Mouse (Mus musculus) heart, embryonic 15.5 days (tissue): ENCODE measurements around the gene Gm21954. TPM values are rescaled to one million over a fixed set of nuclear protein-coding genes. Genes with fewer than 3 reads are reported as not detected.

Experiments used
- ATAC-seq: fragments of 200-750 bp; cut with Nextera tagmentation; replicated peaks from 2 replicates; pipeline ENCODE4 v1.8.0; 2017; ENCODE audit warnings: low read depth, moderate TSS enrichment; ENCODE audit not compliant: insufficient number of reproducible peaks, insufficient read depth, low FRiP score
- H3K27ac ChIP-seq: fragments of 300-500 bp; sonication (generic); 2 replicates; pipeline ENCODE4 v1.5.1; 2015; ENCODE audit warnings: mild to moderate bottlenecking, inconsistent platforms
- H3K27me3 ChIP-seq: fragments of 300-500 bp; sonication (generic); 2 replicates; pipeline ENCODE4 v1.6.1; 2015; ENCODE audit warnings: inconsistent platforms
- H3K36me3 ChIP-seq: fragments of 300-500 bp; sonication (generic); 2 replicates; pipeline ENCODE4 v1.6.1; 2015; ENCODE audit warnings: mild to moderate bottlenecking, inconsistent platforms
- H3K4me1 ChIP-seq: fragments of 300-500 bp; sonication (generic); replicated peaks from 2 replicates; pipeline ENCODE4 v1.6.1; 2015; ENCODE audit warnings: inconsistent platforms
- H3K4me2 ChIP-seq: fragments of 300-500 bp; sonication (generic); 2 replicates; pipeline ENCODE4 v1.6.1; 2015; ENCODE audit warnings: inconsistent platforms, mild to moderate bottlenecking, moderate library complexity
- H3K4me3 ChIP-seq: fragments of 300-500 bp; sonication (generic); 2 replicates; pipeline ENCODE4 v1.5.1; 2015; ENCODE audit warnings: mild to moderate bottlenecking, inconsistent platforms
- H3K9ac ChIP-seq: fragments of 300-500 bp; sonication (generic); 2 replicates; pipeline ENCODE4 v1.6.1; 2015; ENCODE audit warnings: mild to moderate bottlenecking, inconsistent platforms
- H3K9me3 ChIP-seq: fragments of 300-500 bp; sonication (generic); replicated peaks from 2 replicates; pipeline ENCODE4 v1.6.1; 2016; ENCODE audit warnings: inconsistent platforms
- WGBS: fragments of 180-500 bp; shearing (Covaris S2); methylation state at CpG from one replicate; pipeline ENCODE4 v1.1.7; 2015; ENCODE audit warnings: mixed read lengths; 5-methylcytosine and 5-hydroxymethylcytosine counted together
- polyA plus RNA-seq: library from polyadenylated mRNA; unstranded; fragments of >200 nt; fragmentation: Nextera tagmentation; extraction: Ambion mirVana; gene quantifications from 2 replicates; pipeline ENCODE4 v1.2.1, GENCODE M21; 2015

The Gm21954 gene
- polyA plus RNA-seq, 1 experiment from 2014 or later = not detected

DNA sequence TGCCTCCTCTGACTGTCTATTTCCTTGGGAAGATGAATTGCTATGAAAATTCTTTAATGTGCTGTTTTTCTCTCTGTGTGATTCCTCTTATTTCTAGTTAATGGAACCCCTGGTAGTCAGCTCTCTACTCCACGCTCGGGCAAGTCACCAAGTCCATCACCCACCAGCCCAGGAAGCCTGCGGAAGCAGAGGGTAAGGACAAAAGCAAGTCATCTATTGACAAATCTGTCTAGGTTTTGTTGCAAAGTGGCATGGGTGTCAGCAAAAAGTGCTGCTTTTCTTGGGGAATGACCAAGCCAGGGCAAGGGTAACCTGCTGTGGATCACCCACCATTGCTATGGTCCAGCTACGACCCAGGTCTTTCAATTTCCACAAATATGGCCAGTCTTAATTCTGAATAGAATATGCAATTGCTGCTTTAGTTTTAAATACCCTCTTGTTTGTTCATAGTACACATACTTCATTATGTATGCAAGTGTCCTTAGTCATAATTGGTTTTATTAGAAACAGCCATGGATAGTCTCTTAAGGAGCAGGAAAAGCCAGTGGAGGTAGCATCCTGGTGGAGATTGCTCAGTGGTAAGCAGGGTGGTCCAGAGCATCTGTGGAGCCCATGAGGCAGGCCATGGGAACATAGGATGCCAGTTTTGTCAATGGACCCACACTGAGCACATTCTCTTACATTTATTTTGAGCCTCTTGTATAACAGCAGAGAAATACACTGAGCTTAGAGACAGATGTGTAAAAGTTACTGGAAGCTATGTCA is 8.9 kb downstream of the Gm21954 start:
- Histone ChIP-seq H3K9ac (no peak overlapping the region), H3K4me3 (no peak overlapping the region), H3K36me3 (no peaks in the 10 kb centered on the region), H3K4me1 (peaks cover 7% of the 10 kb centered on the region; the same call in 1 of the 2 replicates), H3K9me3 (no peaks in the 10 kb centered on the region), H3K27me3 (no peaks in the 10 kb centered on the region), H3K4me2 (no peak overlapping the region), H3K27ac (no peak overlapping the region)
- ATAC-seq = no peak
- WGBS = 90% methylated on average over 4 of the region's 4 CpGs

DNA sequence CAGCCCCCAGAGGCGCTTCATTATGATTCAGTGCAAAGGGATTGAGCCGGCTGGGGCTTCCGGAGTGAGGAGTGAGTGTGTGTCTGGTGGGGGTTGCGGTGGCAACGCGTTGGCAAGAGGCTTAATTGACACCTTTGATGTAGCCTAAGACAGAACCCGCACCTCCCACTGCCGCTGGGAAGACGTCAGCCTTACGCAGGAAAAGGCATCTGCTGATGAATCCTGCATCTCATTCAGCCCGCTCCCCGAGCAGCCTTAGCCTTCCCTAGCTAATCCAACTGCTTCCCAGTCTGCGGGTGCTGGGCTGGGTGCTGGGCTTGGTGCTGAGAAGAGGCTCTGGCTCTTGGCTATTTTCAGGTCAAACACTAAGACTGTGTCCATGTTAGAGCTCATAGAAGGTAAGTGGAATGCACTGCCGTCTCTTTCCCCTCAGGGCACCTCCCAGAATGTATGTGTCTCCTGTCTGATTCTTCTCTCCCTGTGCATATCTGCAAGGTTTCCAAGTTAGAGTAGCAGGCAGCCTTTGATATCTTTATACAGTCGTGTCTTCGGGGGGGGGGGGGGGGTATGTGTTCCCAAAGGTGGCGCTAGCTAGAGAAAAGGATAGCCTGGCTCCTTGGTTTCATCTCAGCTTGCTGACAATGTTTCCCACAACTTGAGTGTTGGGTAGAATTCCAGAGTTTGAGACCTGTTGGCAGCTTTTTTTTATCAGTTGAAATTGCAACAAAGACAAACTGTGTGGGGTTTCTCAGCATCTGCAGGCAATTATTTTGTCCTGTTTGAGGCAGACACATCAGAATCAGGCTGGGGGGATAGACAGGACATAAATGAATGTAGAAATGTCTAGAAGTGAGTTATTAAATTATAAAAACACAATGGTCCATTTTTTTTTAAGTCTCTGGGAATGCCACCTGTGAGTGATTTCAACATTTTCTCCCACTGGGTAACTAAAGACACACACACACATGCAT is 10.0 kb downstream of the Gm21954 start:
- Histone ChIP-seq H3K4me2 (peak overlapping the region; percentile 68), H3K36me3 (no peaks in the 10 kb centered on the region), H3K4me1 (peaks cover 7% of the 10 kb centered on the region; the same call in 1 of the 2 replicates), H3K27ac (no peak overlapping the region), H3K9me3 (no peaks in the 10 kb centered on the region), H3K27me3 (no peaks in the 10 kb centered on the region), H3K4me3 (peak overlapping the region; percentile 35), H3K9ac (peak overlapping the region; percentile 40; the same call in 1 of the 2 replicates)
- ATAC-seq = peak; percentile 22; the same call in 1 of the 2 replicates
- WGBS = 1% methylated on average over 17 of the region's 17 CpGs

GRCm38 (mm10) chr3:55461092-55461491 is 10.9 kb downstream of the Gm21954 start:
- H3K4me2 ChIP-seq = peak overlapping the region; percentile 68
- 66% methylated on average over 3 of the region's 3 CpGs for WGBS
- ATAC-seq = no peak
- H3K4me3 ChIP-seq = no peak overlapping the region
- H3K4me1 ChIP-seq = peaks cover 7% of the 10 kb centered on the region; the same call in 1 of the 2 replicates
- no peak overlapping the region for H3K9ac ChIP-seq
- H3K27me3 ChIP-seq = no peaks in the 10 kb centered on the region
- H3K27ac ChIP-seq = no peak overlapping the region
- no peaks in the 10 kb centered on the region for H3K36me3 ChIP-seq
- no peaks in the 10 kb centered on the region for H3K9me3 ChIP-seq

DNA sequence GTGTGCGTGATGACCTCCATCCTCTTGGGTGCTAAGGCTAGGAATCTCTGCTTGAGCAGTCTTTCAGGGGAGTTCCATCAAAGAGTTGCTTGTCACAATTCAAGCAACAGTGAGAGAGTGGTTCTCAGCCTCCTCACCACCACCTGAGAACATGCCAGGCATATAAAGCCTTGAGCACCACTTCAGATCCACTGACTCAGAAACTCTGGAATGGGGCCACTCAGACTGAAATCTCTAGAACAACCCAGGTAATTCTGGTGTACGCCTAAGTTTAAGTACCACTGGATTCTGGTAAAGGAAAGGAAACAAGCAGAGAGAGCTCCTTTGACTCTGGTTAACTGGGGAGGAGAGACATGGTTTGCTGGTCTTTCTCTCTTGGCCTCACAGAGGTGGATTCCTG is 19.5 kb downstream of the Gm21954 start:
- H3K9ac ChIP-seq = no peak overlapping the region
- no peaks in the 10 kb centered on the region for H3K9me3 ChIP-seq
- no peak overlapping the region for H3K4me3 ChIP-seq
- no peaks in the 10 kb centered on the region for H3K4me1 ChIP-seq
- 93% methylated on average over 2 of the region's 2 CpGs for WGBS
- no peaks in the 10 kb centered on the region for H3K36me3 ChIP-seq
- H3K4me2 ChIP-seq = no peak overlapping the region
- ATAC-seq = no peak
- no peak overlapping the region for H3K27ac ChIP-seq
- no peaks in the 10 kb centered on the region for H3K27me3 ChIP-seq

DNA sequence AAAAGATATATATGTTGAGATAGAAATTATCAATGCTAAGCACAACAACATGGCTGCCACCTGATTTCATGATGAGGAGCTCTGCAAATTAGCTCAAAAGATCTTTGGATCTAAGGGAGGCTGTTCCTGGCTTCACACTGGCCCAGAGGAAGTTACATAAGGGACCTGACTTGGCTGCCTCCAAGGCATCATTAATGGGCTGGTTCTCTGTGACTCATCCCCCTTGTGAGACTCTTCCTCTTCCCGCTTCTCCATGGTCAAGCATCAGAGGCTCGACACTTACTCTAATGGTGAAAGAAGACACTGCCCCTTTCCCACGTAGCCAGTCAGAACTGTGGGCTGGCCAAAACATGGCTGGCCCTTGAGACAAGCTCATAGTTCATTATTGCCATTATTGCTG is 20.1 kb downstream of the Gm21954 start:
- no peak overlapping the region for H3K27ac ChIP-seq
- H3K27me3 ChIP-seq = no peaks in the 10 kb centered on the region
- 76% methylated on average over 3 of the region's 3 CpGs for WGBS
- H3K4me1 ChIP-seq = no peaks in the 10 kb centered on the region
- H3K4me2 ChIP-seq = no peak overlapping the region
- no peaks in the 10 kb centered on the region for H3K9me3 ChIP-seq
- no peaks in the 10 kb centered on the region for H3K36me3 ChIP-seq
- H3K4me3 ChIP-seq = no peak overlapping the region
- no peak for ATAC-seq
- H3K9ac ChIP-seq = no peak overlapping the region

GRCm38 (mm10) chr3:55451035-55451434 is 21.0 kb downstream of the Gm21954 start:
- Histone ChIP-seq H3K9me3 (no peaks in the 10 kb centered on the region), H3K27ac (no peak overlapping the region), H3K9ac (no peak overlapping the region), H3K4me3 (no peak overlapping the region), H3K27me3 (no peaks in the 10 kb centered on the region), H3K36me3 (no peaks in the 10 kb centered on the region), H3K4me1 (no peaks in the 10 kb centered on the region), H3K4me2 (no peak overlapping the region)
- no peak for ATAC-seq
- 84% methylated on average over 14 of the region's 14 CpGs for WGBS

- no peak overlapping the region for H3K27ac ChIP-seq
- no peaks in the 10 kb centered on the region for H3K9me3 ChIP-seq
- no peaks in the 10 kb centered on the region for H3K4me1 ChIP-seq
- H3K27me3 ChIP-seq = no peaks in the 10 kb centered on the region
- H3K9ac ChIP-seq = no peak overlapping the region
- ATAC-seq = no peak
- H3K4me2 ChIP-seq = no peak overlapping the region
- no peak overlapping the region for H3K4me3 ChIP-seq
- H3K36me3 ChIP-seq = no peaks in the 10 kb centered on the region
- WGBS = 87% methylated on average over 2 of the region's 2 CpGs
These were observed 22.9 kb downstream of the Gm21954 start for GRCm38 (mm10) chr3:55449148-55449547.

DNA sequence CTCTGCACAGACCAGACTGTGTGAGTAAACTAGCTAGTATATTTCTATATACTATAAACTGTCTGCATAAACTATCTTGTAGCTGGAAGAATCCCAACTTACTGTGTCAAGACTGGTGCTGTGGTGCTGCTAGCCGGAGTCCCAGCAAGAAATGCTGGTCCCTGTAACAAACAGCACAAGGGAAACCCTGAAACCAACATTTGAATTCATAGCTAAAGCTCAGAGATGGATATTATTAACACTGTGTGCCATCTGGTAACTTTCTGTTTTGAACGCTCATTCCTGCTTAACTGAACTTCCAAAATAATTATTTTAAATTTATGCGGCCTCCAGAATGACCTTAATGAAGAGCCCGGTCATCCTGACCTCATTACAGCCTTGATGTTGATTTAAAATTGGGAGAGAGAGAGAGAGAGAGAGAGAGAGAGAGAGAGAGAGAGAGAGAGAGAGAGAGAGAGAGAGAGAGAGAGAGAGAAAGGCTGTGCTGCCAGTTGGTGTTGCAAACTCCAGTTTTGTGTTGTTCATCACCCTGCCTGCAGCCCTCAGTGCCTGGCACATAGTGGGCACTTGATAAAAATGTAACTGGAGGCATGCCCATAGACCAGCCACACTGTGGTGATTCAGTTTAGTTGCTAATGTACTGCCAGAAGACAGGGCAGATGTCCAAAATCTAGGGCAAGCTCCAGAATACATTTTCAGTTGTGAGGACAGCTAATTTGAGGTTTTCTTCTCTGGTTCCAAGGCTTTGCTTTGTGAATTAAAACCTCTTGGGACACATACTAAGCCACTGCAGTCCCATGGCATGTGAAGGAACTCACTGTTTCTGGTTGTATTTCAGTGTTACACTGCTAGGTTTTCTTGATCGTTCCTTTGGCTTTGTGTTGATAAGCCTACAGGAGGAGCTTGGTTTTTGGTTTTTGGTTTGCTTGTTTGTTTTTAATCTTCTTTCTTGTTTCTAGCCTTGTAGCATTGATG is 24.2 kb downstream of the Gm21954 start:
- H3K4me2 ChIP-seq = no peak overlapping the region
- no peaks in the 10 kb centered on the region for H3K36me3 ChIP-seq
- no peaks in the 10 kb centered on the region for H3K4me1 ChIP-seq
- H3K27me3 ChIP-seq = no peaks in the 10 kb centered on the region
- H3K9ac ChIP-seq = no peak overlapping the region
- H3K9me3 ChIP-seq = no peaks in the 10 kb centered on the region
- 78% methylated on average over 5 of the region's 5 CpGs for WGBS
- no peak for ATAC-seq
- no peak overlapping the region for H3K4me3 ChIP-seq
- H3K27ac ChIP-seq = no peak overlapping the region

DNA sequence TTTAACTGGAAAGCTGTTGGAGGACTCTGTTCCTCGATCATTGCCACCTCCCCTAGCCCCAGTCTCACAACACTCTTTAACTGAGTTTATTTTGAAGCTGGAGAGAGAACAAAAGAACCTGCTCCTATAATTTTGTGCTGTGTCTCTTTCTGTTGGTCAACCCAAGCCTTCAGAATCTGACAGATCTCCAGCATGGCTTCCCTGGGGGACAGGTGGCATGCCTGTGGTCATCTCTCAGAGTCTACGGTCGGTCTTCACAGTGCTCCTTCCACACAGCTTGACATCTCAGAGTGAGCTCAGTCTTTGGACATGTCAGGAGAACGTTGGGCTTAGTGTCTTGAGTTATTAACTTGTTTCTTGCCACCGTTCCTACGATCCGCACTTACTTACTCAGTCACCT is 25.3 kb downstream of the Gm21954 start:
- H3K9me3 ChIP-seq = no peaks in the 10 kb centered on the region
- no peak overlapping the region for H3K4me3 ChIP-seq
- 85% methylated on average over 7 of the region's 7 CpGs for WGBS
- ATAC-seq = no peak
- no peak overlapping the region for H3K9ac ChIP-seq
- H3K36me3 ChIP-seq = no peaks in the 10 kb centered on the region
- H3K4me1 ChIP-seq = no peaks in the 10 kb centered on the region
- H3K27me3 ChIP-seq = no peaks in the 10 kb centered on the region
- no peak overlapping the region for H3K4me2 ChIP-seq
- H3K27ac ChIP-seq = no peak overlapping the region

DNA sequence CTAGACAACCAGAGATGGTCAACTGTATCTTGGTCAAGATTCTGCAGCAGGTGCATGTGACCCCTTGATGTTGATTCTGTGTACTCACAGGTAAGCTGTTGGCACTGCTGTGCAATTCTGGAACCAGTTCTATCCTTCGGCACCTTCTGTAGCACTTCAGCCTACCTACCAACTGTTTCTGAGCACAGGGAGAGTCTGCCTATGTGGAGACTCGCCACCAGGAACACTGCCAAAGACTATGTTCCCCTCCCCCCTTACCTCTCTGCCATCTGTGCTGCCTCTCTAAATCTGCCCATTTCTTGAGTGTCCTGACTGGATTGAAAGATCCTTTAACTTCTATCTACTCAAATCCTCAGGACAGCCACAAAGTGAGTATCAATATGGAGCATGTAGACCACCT is 28.3 kb downstream of the Gm21954 start:
- no peak overlapping the region for H3K4me3 ChIP-seq
- H3K27ac ChIP-seq = no peak overlapping the region
- WGBS = 80% methylated on average over 2 of the region's 2 CpGs
- H3K9ac ChIP-seq = no peak overlapping the region
- H3K4me2 ChIP-seq = no peak overlapping the region
- H3K9me3 ChIP-seq = no peaks in the 10 kb centered on the region
- 0 out of 2 replicates have a peak, but pooled peaks cover 2% of the 10 kb centered on the region for H3K4me1 ChIP-seq
- no peak for ATAC-seq
- H3K36me3 ChIP-seq = no peaks in the 10 kb centered on the region
- no peaks in the 10 kb centered on the region for H3K27me3 ChIP-seq
